Mouse (Mus musculus) intestine, embryonic 16.5 days (tissue): ENCODE results near the gene Fanca. TPM values are rescaled to one million over a fixed set of nuclear protein-coding genes. Genes with fewer than 3 reads are reported as not detected.

Experiments used
- ATAC-seq: fragments of 200-750 bp; cut with Nextera tagmentation; 2 replicates; pipeline ENCODE4 v1.8.0; 2017; ENCODE audit warnings: moderate TSS enrichment, moderate library complexity
- H3K27ac ChIP-seq: fragments of 300-500 bp; sonication (generic); 2 replicates; pipeline ENCODE4 v1.5.1; 2014; ENCODE audit warnings: mild to moderate bottlenecking, low read length
- H3K27me3 ChIP-seq: fragments of 300-500 bp; sonication (generic); replicated peaks from 2 replicates; pipeline ENCODE4 v1.6.1; 2014; ENCODE audit warnings: low read length, control low read depth, mixed read lengths; ENCODE audit not compliant: control insufficient read depth, insufficient read depth
- H3K36me3 ChIP-seq: fragments of 300-500 bp; sonication (generic); 2 replicates; pipeline ENCODE4 v1.6.1; 2014; ENCODE audit warnings: low read length, control low read depth; ENCODE audit not compliant: control insufficient read depth, insufficient read depth
- H3K4me1 ChIP-seq: fragments of 300-500 bp; sonication (generic); 2 replicates; pipeline ENCODE4 v1.6.1; 2014; ENCODE audit warnings: low read length, control low read depth, mixed read lengths; ENCODE audit not compliant: control insufficient read depth, insufficient read depth
- H3K4me2 ChIP-seq: fragments of 300-500 bp; sonication (generic); 2 replicates; pipeline ENCODE4 v1.6.1; 2014; ENCODE audit warnings: low read depth, low read length, control low read depth
- H3K4me3 ChIP-seq: fragments of 300-500 bp; sonication (generic); 2 replicates; pipeline ENCODE4 v1.5.1; 2014; ENCODE audit warnings: mild to moderate bottlenecking, low read length
- H3K9ac ChIP-seq: fragments of 300-500 bp; sonication (generic); 2 replicates; pipeline ENCODE4 v1.6.1; 2014; ENCODE audit warnings: low read depth, low read length
- H3K9me3 ChIP-seq: fragments of 300-500 bp; sonication (generic); 2 replicates; pipeline ENCODE4 v1.6.1; 2016; ENCODE audit warnings: low read length, control low read depth; ENCODE audit not compliant: control insufficient read depth
- WGBS: fragments of 180-500 bp; shearing (Covaris S2); extraction: QIAGEN DNeasy Blood & Tissue Kit; methylation state at CpG from one replicate; pipeline ENCODE4 v1.1.7; 2014; 5-methylcytosine and 5-hydroxymethylcytosine counted together
- polyA plus RNA-seq: library from polyadenylated mRNA; unstranded; fragments of >200 nt; fragmentation: Nextera tagmentation; extraction: Ambion mirVana; gene quantifications from 2 replicates; pipeline ENCODE4 v1.2.1, GENCODE M21; 2015

The Fanca gene
- polyA plus RNA-seq, 1 experiment from 2014 or later: 20.2 TPM

GRCm38 (mm10) chr8:123247748-123248147 is 70.6 kb downstream of the Fanca start:
- H3K36me3 ChIP-seq: peaks cover 13% of the 10 kb centered on the region
- no peaks in the 10 kb centered on the region for H3K9me3 ChIP-seq
- no peaks in the 10 kb centered on the region for H3K27me3 ChIP-seq
- no peak overlapping the region for H3K27ac ChIP-seq
- H3K4me2 ChIP-seq: no peak overlapping the region
- H3K9ac ChIP-seq: no peak overlapping the region
- peaks cover 3% of the 10 kb centered on the region for H3K4me1 ChIP-seq
- H3K4me3 ChIP-seq: no peak overlapping the region
- 93% methylated on average over 6 of the region's 6 CpGs for WGBS
- no peak for ATAC-seq

- Histone ChIP-seq H3K27me3 (no peaks in the 10 kb centered on the region), H3K4me3 (no peak overlapping the region), H3K27ac (no peak overlapping the region), H3K4me2 (no peak overlapping the region), H3K36me3 (peaks cover 11% of the 10 kb centered on the region), H3K9ac (no peak overlapping the region), H3K4me1 (no peaks in the 10 kb centered on the region), H3K9me3 (no peaks in the 10 kb centered on the region)
- ATAC-seq: no peak
- 87% methylated on average over 12 of the region's 12 CpGs for WGBS
Observed at GRCm38 (mm10) chr8:123245543-123245942, 72.8 kb downstream of the Fanca start.

- Histone ChIP-seq H3K27me3 (no peaks in the 10 kb centered on the region), H3K27ac (no peak overlapping the region), H3K9me3 (no peaks in the 10 kb centered on the region), H3K4me1 (no peaks in the 10 kb centered on the region), H3K9ac (no peak overlapping the region), H3K4me3 (no peak overlapping the region), H3K4me2 (no peak overlapping the region), H3K36me3 (peaks cover 7% of the 10 kb centered on the region)
- 91% methylated on average over 4 of the region's 4 CpGs for WGBS
- ATAC-seq: no peak
Observed at GRCm38 (mm10) chr8:123244382-123244781, 74.0 kb downstream of the Fanca start.

GRCm38 (mm10) chr8:123243053-123243452 is 75.3 kb downstream of the Fanca start:
- H3K9ac ChIP-seq: no peak overlapping the region
- no peaks in the 10 kb centered on the region for H3K27me3 ChIP-seq
- H3K27ac ChIP-seq: no peak overlapping the region
- WGBS: 67% methylated on average over 11 of the region's 11 CpGs
- no peak overlapping the region for H3K4me2 ChIP-seq
- no peak overlapping the region for H3K4me3 ChIP-seq
- no peaks in the 10 kb centered on the region for H3K9me3 ChIP-seq
- H3K4me1 ChIP-seq: no peaks in the 10 kb centered on the region
- no peak for ATAC-seq
- H3K36me3 ChIP-seq: peaks cover 7% of the 10 kb centered on the region

GRCm38 (mm10) chr8:123242107-123242923 is 76.1 kb downstream of the Fanca start:
- H3K27ac ChIP-seq: no peak overlapping the region
- no peak overlapping the region for H3K4me3 ChIP-seq
- no peak overlapping the region for H3K4me2 ChIP-seq
- H3K36me3 ChIP-seq: peaks cover 7% of the 10 kb centered on the region
- H3K27me3 ChIP-seq: no peaks in the 10 kb centered on the region
- H3K4me1 ChIP-seq: no peaks in the 10 kb centered on the region
- 78% methylated on average over 7 of the region's 7 CpGs for WGBS
- no peak for ATAC-seq
- H3K9ac ChIP-seq: no peak overlapping the region
- no peaks in the 10 kb centered on the region for H3K9me3 ChIP-seq

GRCm38 (mm10) chr8:123239398-123239797 is 79.0 kb downstream of the Fanca start:
- Histone ChIP-seq H3K4me2 (no peak overlapping the region), H3K4me1 (peaks cover 14% of the 10 kb centered on the region), H3K36me3 (no peaks in the 10 kb centered on the region), H3K27ac (no peak overlapping the region), H3K4me3 (no peak overlapping the region), H3K9ac (no peak overlapping the region), H3K9me3 (no peaks in the 10 kb centered on the region), H3K27me3 (no peaks in the 10 kb centered on the region)
- ATAC-seq: no peak
- 85% methylated on average over 10 of the region's 10 CpGs for WGBS

- Histone ChIP-seq H3K4me1 (peaks cover 14% of the 10 kb centered on the region), H3K9ac (peak within 1 kb of the TSS; percentile 71), H3K36me3 (no peaks in the 10 kb centered on the region), H3K27me3 (no peaks in the 10 kb centered on the region), H3K4me2 (peak within 1 kb of the TSS; percentile 97), H3K9me3 (no peaks in the 10 kb centered on the region), H3K27ac (no peak within 1 kb of the TSS; the same call in 1 of the 2 replicates), H3K4me3 (peak within 1 kb of the TSS; percentile 73)
- WGBS: 1% methylated on average over 57 of the region's 57 CpGs
- ATAC-seq: peak; percentile 88
Observed at GRCm38 (mm10) chr8:123235520-123236497, 82.6 kb downstream of the Fanca start, which contains the start of gene Spata2l. Gene Spata2l, minus strand, starts transcription at chr8:123236233.

GRCm38 (mm10) chr8:123234918-123235519 is 83.4 kb downstream of the Fanca start:
- 31% methylated on average over 13 of the region's 13 CpGs for WGBS
- Histone ChIP-seq H3K4me3 (peak overlapping the region; percentile 73), H3K9me3 (no peaks in the 10 kb centered on the region), H3K36me3 (no peaks in the 10 kb centered on the region), H3K27me3 (no peaks in the 10 kb centered on the region), H3K9ac (peak overlapping the region; percentile 71), H3K27ac (no peak overlapping the region), H3K4me2 (peak overlapping the region; percentile 97), H3K4me1 (peaks cover 14% of the 10 kb centered on the region)
- ATAC-seq: no peak

GRCm38 (mm10) chr8:123233760-123234159 is 84.6 kb downstream of the Fanca start:
- H3K9me3 ChIP-seq: no peaks in the 10 kb centered on the region
- no peaks in the 10 kb centered on the region for H3K36me3 ChIP-seq
- no peak for ATAC-seq
- H3K27ac ChIP-seq: no peak overlapping the region
- WGBS: 74% methylated on average over 11 of the region's 11 CpGs
- H3K27me3 ChIP-seq: no peaks in the 10 kb centered on the region
- H3K4me1 ChIP-seq: peaks cover 14% of the 10 kb centered on the region
- no peak overlapping the region for H3K4me2 ChIP-seq
- no peak overlapping the region for H3K4me3 ChIP-seq
- no peak overlapping the region for H3K9ac ChIP-seq
